Mouse (Mus musculus) midbrain, embryonic 10.5 days (tissue): ENCODE measurements around the gene Duxf3. TPM values are rescaled to one million over a fixed set of nuclear protein-coding genes. Genes with fewer than 3 reads are reported as not detected.

Experiments
- DNase-seq: peaks from one replicate; pipeline ENCODE4 v3.0.0-alpha.2; 2017; ENCODE audit warnings: low spot score
- H3K27ac ChIP-seq: fragments of 300-500 bp; sonication (generic); replicated peaks from 2 replicates; pipeline ENCODE4 v1.5.1; 2016; ENCODE audit warnings: mild to moderate bottlenecking
- H3K27me3 ChIP-seq: fragments of 300-500 bp; sonication (generic); 2 replicates; pipeline ENCODE4 v1.6.1; 2016; ENCODE audit warnings: low read depth, mild to moderate bottlenecking; ENCODE audit not compliant: poor library complexity, severe bottlenecking
- H3K36me3 ChIP-seq: fragments of 300-500 bp; sonication (generic); 2 replicates; pipeline ENCODE4 v1.6.1; 2016; ENCODE audit warnings: mild to moderate bottlenecking, moderate library complexity
- H3K4me1 ChIP-seq: fragments of 300-500 bp; sonication (generic); 2 replicates; pipeline ENCODE4 v1.6.1; 2016
- H3K4me3 ChIP-seq: fragments of 300-500 bp; sonication (generic); 2 replicates; pipeline ENCODE4 v1.5.1; 2016; ENCODE audit warnings: mild to moderate bottlenecking, moderate library complexity
- H3K9me3 ChIP-seq: fragments of 300-500 bp; sonication (generic); replicated peaks from 2 replicates; pipeline ENCODE4 v1.6.1; 2016; ENCODE audit warnings: mild to moderate bottlenecking
- WGBS: fragments of 180-500 bp; shearing (Covaris S2); methylation state at CpG from one replicate; pipeline ENCODE4 v1.1.7; 2016; 5-methylcytosine and 5-hydroxymethylcytosine counted together
- polyA plus RNA-seq: library from polyadenylated mRNA; unstranded; fragments of >200 nt; fragmentation: Nextera tagmentation; extraction: Ambion mirVana; gene quantifications from 2 replicates; pipeline ENCODE4 v1.2.1, GENCODE M21; 2016

Duxf3 gene
- polyA plus RNA-seq, 1 experiment from 2014 or later, result not detected

DNA sequence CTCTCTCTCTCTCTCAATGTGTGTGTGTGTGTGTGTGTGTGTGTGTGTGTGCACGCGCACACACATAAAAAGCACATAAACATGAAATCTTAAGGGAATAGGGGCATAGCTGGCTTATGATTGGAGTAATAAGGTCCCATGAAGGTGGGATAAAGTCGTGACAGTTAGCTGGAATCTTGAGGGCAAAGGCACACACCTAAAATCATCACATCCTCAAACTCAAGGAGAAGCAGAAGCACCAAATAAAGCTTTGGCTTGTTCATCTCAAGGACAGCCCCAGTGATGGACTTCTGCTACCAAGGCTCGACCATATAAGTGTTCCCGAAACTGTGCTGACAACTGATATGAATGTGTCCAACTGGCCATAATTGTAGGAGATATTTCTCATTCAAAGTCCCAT lies 17.5 kb downstream of the Duxf3 start:
- H3K4me3 ChIP-seq, result no peak overlapping the region
- 74% methylated on average over 5 of the region's 5 CpGs for WGBS

DNA sequence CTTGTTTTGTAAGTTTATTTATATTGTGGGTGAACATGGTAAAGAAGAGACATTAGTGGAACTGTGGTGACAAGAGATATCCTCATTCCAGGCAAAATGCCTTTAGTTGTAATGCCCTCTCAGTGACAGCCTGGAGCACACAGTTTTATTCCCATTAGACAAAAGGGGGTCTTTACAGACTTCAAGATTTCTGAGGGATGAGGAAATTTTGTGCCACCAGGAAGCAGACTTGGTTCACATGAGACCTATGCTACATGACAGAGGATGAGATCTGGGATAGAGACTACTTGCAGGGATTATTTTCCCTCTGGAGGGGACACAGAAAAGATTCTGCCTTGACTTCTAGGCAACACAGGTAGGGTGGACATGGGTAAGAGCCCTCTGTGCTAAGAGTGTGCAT lies 18.0 kb downstream of the Duxf3 start:
- Histone ChIP-seq H3K4me1 (no peaks in the 10 kb centered on the region), H3K27ac (no peak overlapping the region), H3K36me3 (no peaks in the 10 kb centered on the region), H3K27me3 (no peaks in the 10 kb centered on the region), H3K4me3 (no peak overlapping the region), H3K9me3 (peaks cover 10% of the 10 kb centered on the region; the same call in 1 of the 2 replicates)
- DNase-seq, result no peak

More for the DNA sequence above, 17.5 kb downstream of the Duxf3 start:
- DNase-seq, result no peak
- H3K9me3 ChIP-seq, result peaks cover 7% of the 10 kb centered on the region; the same call in 1 of the 2 replicates
- H3K27me3 ChIP-seq, result no peaks in the 10 kb centered on the region
- no peaks in the 10 kb centered on the region for H3K36me3 ChIP-seq
- no peaks in the 10 kb centered on the region for H3K4me1 ChIP-seq
- H3K27ac ChIP-seq, result no peak overlapping the region

GRCm38 (mm10) chr10:58212230-58212629 lies 20.2 kb downstream of the Duxf3 start:
- H3K27me3 ChIP-seq, result no peaks in the 10 kb centered on the region
- no peak overlapping the region for H3K4me3 ChIP-seq
- DNase-seq, result no peak
- no peaks in the 10 kb centered on the region for H3K36me3 ChIP-seq
- H3K4me1 ChIP-seq, result no peaks in the 10 kb centered on the region
- H3K27ac ChIP-seq, result no peak overlapping the region
- 76% methylated on average over 7 of the region's 7 CpGs for WGBS
- H3K9me3 ChIP-seq, result peaks cover 15% of the 10 kb centered on the region; the same call in 1 of the 2 replicates

DNA sequence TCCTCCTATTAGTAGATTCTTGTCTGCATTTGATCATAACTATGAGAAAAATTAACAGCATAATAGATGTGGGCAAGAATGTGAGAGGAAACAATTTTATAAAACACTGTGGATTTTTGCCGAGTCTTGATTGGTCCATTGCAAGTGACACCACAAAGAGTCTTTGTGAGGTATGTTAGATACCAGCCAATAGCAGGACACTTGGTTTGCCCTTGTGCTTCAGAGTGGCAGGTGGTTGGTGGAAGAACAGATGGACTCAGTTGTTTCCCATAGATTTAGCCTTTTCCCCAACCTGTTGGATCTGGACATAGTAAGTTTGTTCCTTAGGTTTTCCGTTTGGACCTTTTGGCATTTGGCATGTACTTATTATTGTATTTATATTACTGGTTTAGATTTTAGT lies 21.3 kb downstream of the Duxf3 start:
- DNase-seq, result no peak
- Histone ChIP-seq H3K27me3 (no peaks in the 10 kb centered on the region), H3K4me3 (no peak overlapping the region), H3K9me3 (peaks cover 22% of the 10 kb centered on the region), H3K36me3 (no peaks in the 10 kb centered on the region), H3K27ac (no peak overlapping the region), H3K4me1 (no peaks in the 10 kb centered on the region)
- WGBS, result 91% methylated on average over 2 of the region's 2 CpGs

GRCm38 (mm10) chr10:58210514-58210913 lies 22.0 kb downstream of the Duxf3 start:
- no peaks in the 10 kb centered on the region for H3K27me3 ChIP-seq
- DNase-seq, result no peak
- 67% methylated on average over 1 of the region's 1 CpGs for WGBS
- H3K4me1 ChIP-seq, result no peaks in the 10 kb centered on the region
- H3K4me3 ChIP-seq, result no peak overlapping the region
- H3K36me3 ChIP-seq, result no peaks in the 10 kb centered on the region
- H3K27ac ChIP-seq, result no peak overlapping the region
- peaks cover 27% of the 10 kb centered on the region for H3K9me3 ChIP-seq

DNA sequence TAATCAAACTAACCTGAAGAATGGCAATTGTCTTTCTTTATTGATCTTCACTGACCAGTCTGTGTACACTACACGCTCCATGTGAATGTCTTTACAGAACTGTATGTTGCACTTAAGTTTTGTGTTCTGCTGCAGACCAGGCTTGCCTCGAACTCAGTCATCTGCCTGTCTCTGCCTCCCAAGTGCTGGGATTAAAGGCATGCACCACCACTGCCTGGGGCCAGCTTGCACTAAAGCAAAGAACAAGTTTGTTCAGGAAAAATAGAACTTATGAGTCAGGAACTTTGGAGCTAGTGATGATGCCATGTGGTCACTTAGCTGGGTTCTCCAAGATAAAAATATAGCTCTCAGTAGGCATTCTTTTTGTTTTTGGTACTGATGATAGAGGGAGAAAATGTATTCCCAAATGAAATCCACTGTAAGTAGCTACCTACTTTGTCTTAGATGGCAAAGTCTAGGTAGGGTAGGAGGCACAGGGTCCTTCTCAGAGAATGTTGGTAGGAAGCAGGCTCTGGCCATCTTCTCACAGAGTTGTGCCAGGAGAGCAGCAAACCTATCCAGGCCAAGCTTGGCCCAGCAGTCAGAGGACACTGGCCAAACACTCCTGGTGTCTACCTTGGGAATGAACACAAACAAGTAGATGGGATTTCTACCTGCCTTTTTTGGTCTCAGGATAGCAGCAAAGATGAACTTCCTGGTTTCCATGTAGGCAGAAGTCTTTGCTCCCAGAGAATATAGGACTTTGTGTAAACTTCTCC lies 22.6 kb downstream of the Duxf3 start:
- Histone ChIP-seq H3K36me3 (no peaks in the 10 kb centered on the region), H3K27ac (no peak overlapping the region), H3K9me3 (peaks cover 27% of the 10 kb centered on the region), H3K4me3 (no peak overlapping the region), H3K27me3 (no peaks in the 10 kb centered on the region), H3K4me1 (no peaks in the 10 kb centered on the region)
- DNase-seq, result no peak
- WGBS, result 82% methylated on average over 2 of the region's 2 CpGs

- peaks cover 21% of the 10 kb centered on the region for H3K9me3 ChIP-seq
- no peak overlapping the region for H3K27ac ChIP-seq
- H3K4me1 ChIP-seq, result no peaks in the 10 kb centered on the region
- no peak overlapping the region for H3K4me3 ChIP-seq
- no peaks in the 10 kb centered on the region for H3K27me3 ChIP-seq
- no peak for DNase-seq
- 85% methylated on average over 4 of the region's 4 CpGs for WGBS
- no peaks in the 10 kb centered on the region for H3K36me3 ChIP-seq
Measured at GRCm38 (mm10) chr10:58206639-58207404, 25.7 kb downstream of the Duxf3 start.

- no peak for DNase-seq
- Histone ChIP-seq H3K27me3 (no peaks in the 10 kb centered on the region), H3K4me3 (no peak overlapping the region), H3K36me3 (no peaks in the 10 kb centered on the region), H3K27ac (no peak overlapping the region), H3K4me1 (no peaks in the 10 kb centered on the region), H3K9me3 (peaks cover 20% of the 10 kb centered on the region)
- WGBS, result 39% methylated on average over 1 of the region's 1 CpGs
Measured at GRCm38 (mm10) chr10:58205986-58206385, 26.5 kb downstream of the Duxf3 start.

Other genes with a start within 250 kb of the Duxf3 start
- gene AW822073, start 7.7 kb downstream of the Duxf3 start, polyA plus RNA-seq, result not detected in 2 replicates
- gene Gm4981, start 4.0 kb upstream of the Duxf3 start, polyA plus RNA-seq, result not detected in 2 replicates
- gene Gcc2, start 22.8 kb upstream of the Duxf3 start, polyA plus RNA-seq, result 40.1 and 49.2 TPM in 2 replicates
- gene Lims1, start 90.8 kb upstream of the Duxf3 start, polyA plus RNA-seq, result 109 and 111 TPM in 2 replicates
- 23.9 and 27.2 TPM in 2 replicates for gene Ranbp2, start 214.2 kb upstream of the Duxf3 start, polyA plus RNA-seq